Mouse (Mus musculus): ENCODE data around the gene Tbc1d14. TPM values are rescaled to one million over a fixed set of nuclear protein-coding genes. Genes with fewer than 3 reads are reported as not detected.
A peak's percentile ranks its signal among the peaks of the same experiment; 100 is the strongest.

Gene Tbc1d14
- polyA plus RNA-seq, 1 experiment from 2014 or later = 70.1 TPM

GRCm38 (mm10) chr5:36522782-36523181 lies 70.3 kb downstream of the Tbc1d14 start:
- Histone ChIP-seq H3K36me3 (peaks cover 70% of the 10 kb centered on the region), H3K27me3 (no peaks in the 10 kb centered on the region), H3K4me3 (no peak overlapping the region), H3K27ac (no peak overlapping the region), H3K4me2 (no peak overlapping the region), H3K4me1 (replicated peaks) (peaks cover 24% of the 10 kb centered on the region), H3K9me3 (no peaks in the 10 kb centered on the region), H3K9ac (no peak overlapping the region)
- ATAC-seq (ENCODE audit: low FRiP score) = no peak
- 87% methylated on average over 2 of the region's 2 CpGs for WGBS

- Histone ChIP-seq H3K27ac (no peak overlapping the region), H3K4me3 (no peak overlapping the region), H3K36me3 (peaks cover 97% of the 10 kb centered on the region), H3K27me3 (no peaks in the 10 kb centered on the region), H3K9ac (no peak overlapping the region), H3K4me1 (replicated peaks) (0 out of 2 replicates have a peak, but pooled peaks cover 9% of the 10 kb centered on the region), H3K9me3 (no peaks in the 10 kb centered on the region), H3K4me2 (no peak overlapping the region)
- 71% methylated on average over 3 of the region's 3 CpGs for whole genome bisulfite sequencing
- ATAC-seq (ENCODE audit: low FRiP score) = no peak
Observed at GRCm38 (mm10) chr5:36519751-36520150, 73.3 kb downstream of the Tbc1d14 start.

- Histone ChIP-seq H3K27me3 (no peaks in the 10 kb centered on the region), H3K9me3 (no peaks in the 10 kb centered on the region), H3K4me3 (no peak overlapping the region), H3K36me3 (peaks cover 95% of the 10 kb centered on the region), H3K4me1 (replicated peaks) (0 out of 2 replicates have a peak, but pooled peaks cover 9% of the 10 kb centered on the region), H3K27ac (peak overlapping the region; percentile 23; the same call in 1 of the 2 replicates), H3K9ac (no peak overlapping the region), H3K4me2 (no peak overlapping the region)
- WGBS = 76% methylated on average over 3 of the region's 3 CpGs
- ATAC-seq (ENCODE audit: low FRiP score) = no peak
Observed at GRCm38 (mm10) chr5:36517596-36517995, 75.5 kb downstream of the Tbc1d14 start.

- H3K27me3 ChIP-seq = no peaks in the 10 kb centered on the region
- H3K36me3 ChIP-seq = peaks cover 95% of the 10 kb centered on the region
- H3K4me3 ChIP-seq = no peak overlapping the region
- no peak overlapping the region for H3K4me2 ChIP-seq
- no peak for ATAC-seq (ENCODE audit: low FRiP score)
- 89% methylated on average over 5 of the region's 5 CpGs for WGBS
- H3K4me1 ChIP-seq (replicated peaks) = 0 out of 2 replicates have a peak, but pooled peaks cover 9% of the 10 kb centered on the region
- peak overlapping the region; percentile 18; the same call in 1 of the 2 replicates for H3K27ac ChIP-seq
- H3K9me3 ChIP-seq = no peaks in the 10 kb centered on the region
- H3K9ac ChIP-seq = no peak overlapping the region
Observed at GRCm38 (mm10) chr5:36515558-36515957, 77.5 kb downstream of the Tbc1d14 start.

- Histone ChIP-seq H3K36me3 (peaks cover 95% of the 10 kb centered on the region), H3K4me1 (replicated peaks) (0 out of 2 replicates have a peak, but pooled peaks cover 9% of the 10 kb centered on the region), H3K9me3 (no peaks in the 10 kb centered on the region), H3K27me3 (no peaks in the 10 kb centered on the region), H3K4me2 (no peak overlapping the region), H3K4me3 (no peak overlapping the region), H3K27ac (no peak overlapping the region), H3K9ac (no peak overlapping the region)
- 94% methylated on average over 1 of the region's 1 CpGs for WGBS
- no peak for ATAC-seq (ENCODE audit: low FRiP score)
Observed at GRCm38 (mm10) chr5:36515126-36515525, 78.0 kb downstream of the Tbc1d14 start.

- Histone ChIP-seq H3K36me3 (peaks cover 92% of the 10 kb centered on the region), H3K4me3 (no peak overlapping the region), H3K27me3 (no peaks in the 10 kb centered on the region), H3K9ac (no peak overlapping the region), H3K27ac (no peak overlapping the region), H3K4me1 (replicated peaks) (no peaks in the 10 kb centered on the region), H3K4me2 (no peak overlapping the region), H3K9me3 (no peaks in the 10 kb centered on the region)
- 100% methylated on average over 2 of the region's 2 CpGs for WGBS
- ATAC-seq (ENCODE audit: low FRiP score) = no peak
Observed at GRCm38 (mm10) chr5:36510956-36511355, 82.1 kb downstream of the Tbc1d14 start.

- H3K9ac ChIP-seq = no peak overlapping the region
- no peak for ATAC-seq (ENCODE audit: low FRiP score)
- no peak overlapping the region for H3K4me3 ChIP-seq
- no peak overlapping the region for H3K27ac ChIP-seq
- WGBS = 94% methylated on average over 10 of the region's 10 CpGs
- no peaks in the 10 kb centered on the region for H3K27me3 ChIP-seq
- H3K4me2 ChIP-seq = no peak overlapping the region
- no peaks in the 10 kb centered on the region for H3K4me1 ChIP-seq (replicated peaks)
- no peaks in the 10 kb centered on the region for H3K9me3 ChIP-seq
- peaks cover 96% of the 10 kb centered on the region for H3K36me3 ChIP-seq
Observed at GRCm38 (mm10) chr5:36508351-36508750, 84.7 kb downstream of the Tbc1d14 start.

- no peaks in the 10 kb centered on the region for H3K27me3 ChIP-seq
- ATAC-seq (ENCODE audit: low FRiP score) = no peak
- WGBS = 73% methylated on average over 5 of the region's 5 CpGs
- no peak overlapping the region for H3K27ac ChIP-seq
- H3K36me3 ChIP-seq = peaks cover 96% of the 10 kb centered on the region
- H3K9me3 ChIP-seq = no peaks in the 10 kb centered on the region
- H3K4me3 ChIP-seq = no peak overlapping the region
- no peak overlapping the region for H3K9ac ChIP-seq
- H3K4me2 ChIP-seq = no peak overlapping the region
- no peaks in the 10 kb centered on the region for H3K4me1 ChIP-seq (replicated peaks)
Observed at GRCm38 (mm10) chr5:36505643-36506042, 87.4 kb downstream of the Tbc1d14 start.

GRCm38 (mm10) chr5:36505235-36505634 lies 87.8 kb downstream of the Tbc1d14 start:
- Histone ChIP-seq H3K9ac (no peak overlapping the region), H3K27me3 (no peaks in the 10 kb centered on the region), H3K36me3 (peaks cover 96% of the 10 kb centered on the region), H3K27ac (no peak overlapping the region), H3K4me2 (no peak overlapping the region), H3K4me1 (replicated peaks) (no peaks in the 10 kb centered on the region), H3K4me3 (no peak overlapping the region), H3K9me3 (no peaks in the 10 kb centered on the region)
- 89% methylated on average over 7 of the region's 7 CpGs for WGBS
- no peak for ATAC-seq (ENCODE audit: low FRiP score)

GRCm38 (mm10) chr5:36494709-36495108 lies 98.4 kb downstream of the Tbc1d14 start:
- 96% methylated on average over 9 of the region's 9 CpGs for WGBS
- Histone ChIP-seq H3K4me2 (no peak overlapping the region), H3K4me3 (no peak overlapping the region), H3K27me3 (no peaks in the 10 kb centered on the region), H3K9ac (no peak overlapping the region), H3K36me3 (peaks cover 71% of the 10 kb centered on the region), H3K4me1 (replicated peaks) (no peaks in the 10 kb centered on the region), H3K9me3 (no peaks in the 10 kb centered on the region), H3K27ac (no peak overlapping the region)
- no peak for ATAC-seq (ENCODE audit: low FRiP score)

- H3K36me3 ChIP-seq = peaks cover 67% of the 10 kb centered on the region
- no peak overlapping the region for H3K4me3 ChIP-seq
- no peak for ATAC-seq (ENCODE audit: low FRiP score)
- H3K9ac ChIP-seq = no peak overlapping the region
- H3K27ac ChIP-seq = no peak overlapping the region
- no peaks in the 10 kb centered on the region for H3K27me3 ChIP-seq
- no peaks in the 10 kb centered on the region for H3K4me1 ChIP-seq (replicated peaks)
- no peak overlapping the region for H3K4me2 ChIP-seq
- H3K9me3 ChIP-seq = no peaks in the 10 kb centered on the region
- 89% methylated on average over 6 of the region's 6 CpGs for WGBS
Observed at GRCm38 (mm10) chr5:36493919-36494318, 99.2 kb downstream of the Tbc1d14 start.

- Histone ChIP-seq H3K9ac (no peak overlapping the region), H3K4me2 (no peak overlapping the region), H3K27ac (no peak overlapping the region), H3K9me3 (no peaks in the 10 kb centered on the region), H3K4me3 (no peak overlapping the region), H3K36me3 (peaks cover 33% of the 10 kb centered on the region), H3K27me3 (peaks cover 5% of the 10 kb centered on the region; the same call in 1 of the 2 replicates), H3K4me1 (replicated peaks) (peaks cover 10% of the 10 kb centered on the region)
- ATAC-seq (ENCODE audit: low FRiP score) = no peak
- 61% methylated on average over 2 of the region's 2 CpGs for WGBS
Observed at GRCm38 (mm10) chr5:36489225-36489624, 103.9 kb downstream of the Tbc1d14 start.

GRCm38 (mm10) chr5:36485306-36485705 lies 107.8 kb downstream of the Tbc1d14 start:
- Histone ChIP-seq H3K9ac (peak overlapping the region; percentile 74), H3K4me2 (peak overlapping the region; percentile 97), H3K4me3 (peak overlapping the region; percentile 85), H3K27me3 (peaks cover 5% of the 10 kb centered on the region; the same call in 1 of the 2 replicates), H3K4me1 (replicated peaks) (peaks cover 40% of the 10 kb centered on the region), H3K27ac (no peak overlapping the region), H3K36me3 (peaks cover 10% of the 10 kb centered on the region; the same call in 1 of the 2 replicates), H3K9me3 (no peaks in the 10 kb centered on the region)
- WGBS = 48% methylated on average over 19 of the region's 19 CpGs
- ATAC-seq (ENCODE audit: low FRiP score) = no peak
